Mouse (Mus musculus) forebrain, embryonic 13.5 days (tissue): ENCODE measurements at regions not wholly inside any gene's neighbourhood (a gene's known extent, or its start where the extent isn't known, plus 50 kb on each side); places are given as distances from the start of the nearest gene placed in this dataset.

Experiments
- ATAC-seq: fragments of 200-750 bp; cut with Nextera tagmentation; 2 replicates; pipeline ENCODE4 v1.8.0; 2017
- H3K27ac ChIP-seq: fragments of 300-500 bp; sonication (generic); 2 replicates; pipeline ENCODE4 v1.5.1; 2015; ENCODE audit warnings: inconsistent platforms, mild to moderate bottlenecking, moderate library complexity
- H3K27me3 ChIP-seq: fragments of 300-500 bp; sonication (generic); 2 replicates; pipeline ENCODE4 v1.6.1; 2015; ENCODE audit warnings: mild to moderate bottlenecking, inconsistent platforms
- H3K36me3 ChIP-seq: fragments of 300-500 bp; sonication (generic); 2 replicates; pipeline ENCODE4 v1.6.1; 2015; ENCODE audit warnings: mild to moderate bottlenecking, inconsistent platforms; ENCODE audit not compliant: poor library complexity, severe bottlenecking
- H3K4me1 ChIP-seq: fragments of 300-500 bp; sonication (generic); 2 replicates; pipeline ENCODE4 v1.6.1; 2015; ENCODE audit warnings: inconsistent platforms
- H3K4me2 ChIP-seq: fragments of 300-500 bp; sonication (generic); 2 replicates; pipeline ENCODE4 v1.6.1; 2015; ENCODE audit warnings: inconsistent platforms, mild to moderate bottlenecking, moderate library complexity
- H3K4me3 ChIP-seq: fragments of 300-500 bp; sonication (generic); 2 replicates; pipeline ENCODE4 v1.5.1; 2015; ENCODE audit warnings: mild to moderate bottlenecking, inconsistent platforms
- H3K9ac ChIP-seq: fragments of 300-500 bp; sonication (generic); 2 replicates; pipeline ENCODE4 v1.6.1; 2015; ENCODE audit warnings: mild to moderate bottlenecking, inconsistent platforms
- H3K9me3 ChIP-seq: fragments of 300-500 bp; sonication (generic); replicated peaks from 2 replicates; pipeline ENCODE4 v1.6.1; 2016; ENCODE audit warnings: inconsistent platforms
- WGBS: fragments of 180-500 bp; shearing (Covaris S2); methylation state at CpG from one replicate; pipeline ENCODE4 v1.1.7; 2015; 5-methylcytosine and 5-hydroxymethylcytosine counted together

DNA sequence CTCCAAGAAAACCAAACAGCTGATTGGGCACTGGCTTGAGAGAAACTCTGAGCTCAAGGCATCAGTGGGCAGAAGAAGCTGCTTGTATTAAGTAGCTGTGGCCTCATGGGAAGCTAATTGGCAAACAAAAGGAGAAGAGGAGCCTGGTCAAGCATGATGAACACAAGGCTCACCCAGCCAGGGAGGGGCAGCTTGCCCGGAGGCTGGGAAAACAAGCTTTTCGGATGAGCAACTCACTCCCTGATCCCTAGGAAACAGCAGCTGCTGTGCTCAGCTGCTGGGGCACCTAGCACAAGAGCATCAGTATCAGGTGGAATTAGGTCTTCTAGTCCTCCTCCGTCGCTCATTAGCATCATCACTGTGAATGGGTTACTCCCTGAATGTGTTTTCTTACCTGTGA is 405.6 kb upstream of the Kdm8 start:
- H3K4me1 ChIP-seq, result peaks cover 26% of the 10 kb centered on the region
- no peaks in the 10 kb centered on the region for H3K9me3 ChIP-seq
- 39% methylated on average over 4 of the region's 4 CpGs for WGBS
- no peak overlapping the region for H3K27ac ChIP-seq
- no peak overlapping the region for H3K9ac ChIP-seq
- H3K27me3 ChIP-seq, result no peaks in the 10 kb centered on the region
- H3K4me3 ChIP-seq, result no peak overlapping the region
- ATAC-seq, result no peak
- no peaks in the 10 kb centered on the region for H3K36me3 ChIP-seq
- H3K4me2 ChIP-seq, result no peak overlapping the region

DNA sequence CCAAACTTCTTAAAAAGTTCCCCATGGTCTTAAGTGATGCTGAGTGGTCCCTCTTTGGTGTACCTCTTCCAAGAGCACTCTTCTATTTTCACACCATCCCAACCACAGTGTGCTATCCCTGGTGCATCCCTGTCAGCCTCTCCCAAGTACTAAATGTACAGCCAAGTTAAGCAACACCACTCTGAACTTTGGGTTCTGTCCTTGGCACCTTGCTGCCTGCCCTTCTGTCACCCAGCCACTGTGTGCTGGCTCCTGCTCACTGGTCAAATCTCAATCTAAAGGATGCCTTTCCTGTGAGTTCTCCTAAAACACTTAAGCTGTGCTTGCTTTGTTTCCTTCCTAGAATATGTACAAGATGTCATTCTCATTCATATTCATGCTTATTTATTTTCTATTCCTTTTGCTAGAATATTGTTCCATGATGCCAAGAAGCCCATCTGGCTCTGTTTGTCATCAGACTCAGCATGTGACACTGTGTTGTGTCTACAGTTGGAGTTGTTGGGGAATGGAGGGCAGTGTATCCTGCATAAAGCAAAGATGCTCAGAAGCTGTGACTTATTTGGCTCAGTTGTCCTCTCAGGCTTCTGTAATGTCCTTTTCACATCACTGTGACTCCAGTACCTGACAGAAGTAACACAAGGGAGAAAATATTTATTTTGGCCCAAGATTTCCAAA is 388.4 kb upstream of the Kdm8 start:
- peak; percentile 79; the same call in 1 of the 2 replicates for ATAC-seq
- Histone ChIP-seq H3K27ac (no peak overlapping the region), H3K9me3 (no peaks in the 10 kb centered on the region), H3K9ac (no peak overlapping the region), H3K4me3 (no peak overlapping the region), H3K4me1 (no peaks in the 10 kb centered on the region), H3K36me3 (no peaks in the 10 kb centered on the region), H3K4me2 (no peak overlapping the region), H3K27me3 (no peaks in the 10 kb centered on the region)

DNA sequence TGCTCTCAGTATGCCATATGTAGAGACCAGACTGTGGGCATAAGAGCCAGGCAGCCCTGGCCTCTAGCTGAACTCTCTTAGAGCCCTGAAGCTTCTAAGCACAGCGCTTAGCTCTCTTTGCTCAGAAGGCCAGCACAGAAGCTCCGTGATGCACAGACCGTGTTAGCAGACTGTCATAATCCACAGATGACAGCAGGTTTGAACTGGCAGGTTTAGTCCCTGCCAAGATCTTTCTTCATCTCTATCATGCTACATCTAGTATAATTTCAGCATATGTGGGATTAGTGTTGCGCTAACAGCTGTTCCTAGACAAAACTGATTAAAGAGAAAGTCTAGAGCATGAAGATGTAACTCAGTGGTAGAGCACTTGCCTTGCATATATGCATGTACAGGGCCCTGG is 342.0 kb upstream of the Kdm8 start:
- WGBS, result 95% methylated on average over 4 of the region's 4 CpGs
- H3K27ac ChIP-seq, result no peak overlapping the region
- H3K9me3 ChIP-seq, result no peaks in the 10 kb centered on the region
- H3K27me3 ChIP-seq, result no peaks in the 10 kb centered on the region
- H3K4me3 ChIP-seq, result no peak overlapping the region
- H3K4me1 ChIP-seq, result no peaks in the 10 kb centered on the region
- no peak overlapping the region for H3K9ac ChIP-seq
- H3K4me2 ChIP-seq, result no peak overlapping the region
- no peak; the same call in 1 of the 2 replicates for ATAC-seq
- no peaks in the 10 kb centered on the region for H3K36me3 ChIP-seq

DNA sequence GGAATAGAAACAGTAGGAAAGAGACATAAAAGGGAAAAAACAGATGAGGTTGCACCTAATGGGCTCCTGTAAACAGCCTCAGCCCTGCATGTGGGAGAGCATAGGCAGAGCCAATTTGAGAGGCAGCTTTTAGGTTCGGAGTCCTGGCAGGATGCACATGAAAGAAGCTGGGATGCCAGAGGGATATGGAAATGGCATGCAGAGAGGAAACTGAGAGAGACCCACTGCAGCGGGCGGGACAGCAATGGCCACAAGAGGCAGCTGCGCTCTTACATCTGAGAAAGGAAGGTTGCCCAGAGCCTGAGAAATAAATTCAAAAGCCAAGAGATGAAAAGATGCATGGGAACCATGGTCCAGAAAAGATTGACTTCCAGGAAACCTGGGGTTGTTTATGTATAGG is 340.5 kb upstream of the Kdm8 start:
- Histone ChIP-seq H3K4me3 (no peak overlapping the region), H3K27ac (no peak overlapping the region), H3K27me3 (no peaks in the 10 kb centered on the region), H3K36me3 (no peaks in the 10 kb centered on the region), H3K9me3 (no peaks in the 10 kb centered on the region), H3K9ac (no peak overlapping the region), H3K4me2 (no peak overlapping the region), H3K4me1 (no peaks in the 10 kb centered on the region)
- 83% methylated on average over 4 of the region's 4 CpGs for WGBS
- no peak for ATAC-seq

DNA sequence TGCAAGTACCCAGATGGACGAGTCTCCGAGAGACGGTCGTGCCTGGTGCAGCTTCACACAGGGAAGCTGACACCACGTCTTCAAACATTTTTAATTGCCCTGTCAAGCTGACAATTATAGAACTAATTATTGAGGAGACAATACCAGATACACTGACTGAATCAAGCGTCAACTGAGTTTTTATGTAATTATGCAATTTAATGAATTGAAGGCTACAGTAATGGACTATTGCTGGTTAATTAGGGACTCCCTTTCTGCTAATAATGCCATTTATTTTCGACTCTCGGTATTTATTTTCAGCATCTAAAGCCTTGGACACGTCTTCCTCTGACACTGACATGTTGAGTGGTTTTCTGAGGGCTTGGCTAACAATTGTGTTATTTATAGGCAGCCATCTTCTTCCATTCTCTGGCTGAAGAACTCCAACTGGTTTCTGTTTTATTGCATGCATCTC is 331.6 kb upstream of the Kdm8 start:
- no peaks in the 10 kb centered on the region for H3K9me3 ChIP-seq
- no peak overlapping the region for H3K4me2 ChIP-seq
- ATAC-seq, result peak; percentile 88
- no peak overlapping the region for H3K4me3 ChIP-seq
- no peak overlapping the region for H3K9ac ChIP-seq
- WGBS, result 21% methylated on average over 9 of the region's 9 CpGs
- H3K4me1 ChIP-seq, result peaks cover 7% of the 10 kb centered on the region
- H3K36me3 ChIP-seq, result no peaks in the 10 kb centered on the region
- peaks cover 12% of the 10 kb centered on the region for H3K27me3 ChIP-seq
- H3K27ac ChIP-seq, result peak overlapping the region; percentile 44; the same call in 1 of the 2 replicates

DNA sequence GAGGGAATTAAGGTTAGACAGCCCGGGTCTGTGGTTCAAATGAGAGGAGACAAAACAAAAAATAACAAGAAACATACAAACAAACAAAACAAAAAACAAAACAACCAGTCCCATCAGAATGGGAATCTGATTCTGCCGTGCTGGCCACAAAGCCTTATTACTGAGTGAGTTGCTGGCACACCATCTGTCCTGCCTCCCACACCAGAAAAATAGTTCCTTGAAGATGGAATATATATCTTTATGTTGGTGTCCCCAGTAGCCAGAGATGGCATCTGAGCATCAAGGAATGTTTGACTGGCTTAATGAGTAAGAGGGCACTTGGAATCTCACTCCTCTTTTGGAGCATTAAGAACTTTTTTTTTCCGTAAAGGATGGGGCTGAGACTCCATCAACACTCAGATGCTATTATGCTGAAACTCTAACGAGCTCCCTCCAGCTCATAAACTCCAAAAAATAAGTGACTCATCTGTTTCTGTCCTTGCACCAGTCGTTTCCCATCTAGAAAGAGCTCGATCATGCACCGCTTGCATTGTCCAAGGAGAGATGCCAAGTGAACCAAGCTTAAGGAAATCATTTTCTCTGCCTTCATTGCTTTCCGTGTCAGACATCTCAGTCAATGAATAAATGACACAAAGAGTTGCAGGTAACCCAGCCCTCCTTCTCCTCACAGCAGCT is 329.0 kb upstream of the Kdm8 start:
- Histone ChIP-seq H3K4me2 (no peak overlapping the region), H3K9me3 (no peaks in the 10 kb centered on the region), H3K4me3 (no peak overlapping the region), H3K36me3 (no peaks in the 10 kb centered on the region), H3K27ac (no peak overlapping the region), H3K4me1 (peaks cover 7% of the 10 kb centered on the region), H3K9ac (no peak overlapping the region), H3K27me3 (peaks cover 12% of the 10 kb centered on the region)
- no peak for ATAC-seq
- 62% methylated on average over 8 of the region's 8 CpGs for WGBS

DNA sequence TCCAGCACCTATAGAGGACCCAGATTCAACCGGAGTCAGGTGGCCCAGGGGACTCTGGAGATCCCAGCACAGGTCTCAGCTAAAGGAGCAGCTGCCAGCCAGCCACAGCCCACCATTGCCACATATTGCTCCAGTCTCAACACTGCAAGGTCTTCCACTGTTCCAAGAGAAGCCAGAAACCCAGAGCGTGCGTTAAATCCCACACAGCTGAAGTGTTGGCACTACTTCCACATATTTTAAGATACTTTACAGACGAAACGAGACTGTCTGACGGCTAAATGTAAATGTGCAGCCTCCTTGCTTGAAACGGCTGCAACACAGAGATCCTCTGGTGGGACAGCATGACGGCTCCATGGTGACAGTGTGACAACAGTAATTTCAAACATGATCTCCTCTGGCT is 327.3 kb upstream of the Kdm8 start:
- H3K4me3 ChIP-seq, result no peak overlapping the region
- ATAC-seq, result no peak; the same call in 1 of the 2 replicates
- no peaks in the 10 kb centered on the region for H3K9me3 ChIP-seq
- peaks cover 6% of the 10 kb centered on the region for H3K4me1 ChIP-seq
- no peak overlapping the region for H3K9ac ChIP-seq
- H3K4me2 ChIP-seq, result no peak overlapping the region
- 77% methylated on average over 8 of the region's 8 CpGs for WGBS
- peaks cover 12% of the 10 kb centered on the region for H3K27me3 ChIP-seq
- H3K36me3 ChIP-seq, result no peaks in the 10 kb centered on the region
- H3K27ac ChIP-seq, result no peak overlapping the region

DNA sequence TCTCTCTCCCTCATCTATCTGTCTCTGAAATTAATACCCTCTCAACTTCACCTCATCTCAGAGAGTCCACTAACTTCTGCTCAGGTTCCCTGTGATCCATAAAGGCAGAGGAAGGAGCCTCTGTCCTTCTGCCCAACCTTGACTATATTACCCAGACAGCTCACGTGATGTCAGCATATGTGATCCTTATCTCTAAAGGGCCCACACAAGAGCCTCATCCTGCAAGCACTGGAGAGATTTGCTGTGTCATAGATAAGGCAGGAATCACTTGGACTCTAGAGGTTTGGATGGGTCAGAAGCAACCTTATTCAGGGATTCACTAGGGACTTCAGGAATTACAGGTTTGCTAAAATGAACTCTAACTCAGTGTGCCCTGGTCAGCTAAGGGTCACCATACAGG is 315.3 kb upstream of the Kdm8 start:
- no peaks in the 10 kb centered on the region for H3K27me3 ChIP-seq
- no peaks in the 10 kb centered on the region for H3K4me1 ChIP-seq
- H3K9ac ChIP-seq, result no peak overlapping the region
- no peak for ATAC-seq
- H3K4me2 ChIP-seq, result no peak overlapping the region
- no peak overlapping the region for H3K27ac ChIP-seq
- no peak overlapping the region for H3K4me3 ChIP-seq
- WGBS, result 87% methylated on average over 1 of the region's 1 CpGs
- no peaks in the 10 kb centered on the region for H3K36me3 ChIP-seq
- H3K9me3 ChIP-seq, result no peaks in the 10 kb centered on the region

DNA sequence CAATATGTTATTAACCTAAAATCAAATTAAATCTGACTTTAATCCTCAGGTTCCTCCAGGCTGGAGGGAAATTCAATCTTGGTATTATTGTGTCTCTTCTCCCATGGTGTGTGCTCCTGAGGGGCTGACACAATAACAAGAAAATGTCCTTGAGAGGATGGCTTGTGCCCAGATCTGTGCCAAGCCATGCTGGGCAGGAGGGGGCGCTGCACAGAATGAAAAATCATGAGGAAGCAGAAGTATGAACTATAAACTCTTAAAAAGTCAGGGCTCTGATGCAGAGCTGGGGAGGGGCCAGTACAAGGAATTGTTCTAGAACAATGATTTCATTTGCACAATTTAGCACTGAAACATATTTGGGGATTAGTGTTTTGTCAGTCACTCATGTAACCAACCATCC is 312.5 kb upstream of the Kdm8 start:
- H3K27ac ChIP-seq, result no peak overlapping the region
- WGBS, result 68% methylated on average over 1 of the region's 1 CpGs
- no peaks in the 10 kb centered on the region for H3K27me3 ChIP-seq
- no peak overlapping the region for H3K9ac ChIP-seq
- H3K4me2 ChIP-seq, result no peak overlapping the region
- no peaks in the 10 kb centered on the region for H3K36me3 ChIP-seq
- no peak overlapping the region for H3K4me3 ChIP-seq
- ATAC-seq, result no peak
- H3K9me3 ChIP-seq, result no peaks in the 10 kb centered on the region
- H3K4me1 ChIP-seq, result no peaks in the 10 kb centered on the region

DNA sequence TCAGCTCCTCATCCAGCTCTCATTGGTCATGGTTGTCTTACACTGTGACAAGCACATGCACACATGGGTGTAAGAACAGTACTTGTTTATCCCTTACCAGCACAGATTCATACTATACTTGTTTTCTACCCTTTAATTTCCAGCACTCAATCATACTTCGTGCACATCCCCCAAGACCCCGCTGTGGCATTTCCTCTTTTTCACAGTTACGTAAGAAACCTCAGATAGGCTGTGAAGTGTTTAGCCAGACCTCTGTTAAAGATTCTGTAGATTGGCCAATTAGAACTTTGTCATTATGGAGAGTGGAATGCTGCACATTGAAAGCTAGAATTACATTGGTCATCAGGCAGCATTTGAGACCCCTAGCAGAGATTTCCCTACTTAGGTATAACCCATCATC is 305.9 kb upstream of the Kdm8 start:
- Histone ChIP-seq H3K27me3 (no peaks in the 10 kb centered on the region), H3K27ac (no peak overlapping the region), H3K4me3 (no peak overlapping the region), H3K4me1 (no peaks in the 10 kb centered on the region), H3K9me3 (no peaks in the 10 kb centered on the region), H3K4me2 (no peak overlapping the region), H3K36me3 (no peaks in the 10 kb centered on the region), H3K9ac (no peak overlapping the region)
- no peak for ATAC-seq
- 88% methylated on average over 3 of the region's 3 CpGs for WGBS

DNA sequence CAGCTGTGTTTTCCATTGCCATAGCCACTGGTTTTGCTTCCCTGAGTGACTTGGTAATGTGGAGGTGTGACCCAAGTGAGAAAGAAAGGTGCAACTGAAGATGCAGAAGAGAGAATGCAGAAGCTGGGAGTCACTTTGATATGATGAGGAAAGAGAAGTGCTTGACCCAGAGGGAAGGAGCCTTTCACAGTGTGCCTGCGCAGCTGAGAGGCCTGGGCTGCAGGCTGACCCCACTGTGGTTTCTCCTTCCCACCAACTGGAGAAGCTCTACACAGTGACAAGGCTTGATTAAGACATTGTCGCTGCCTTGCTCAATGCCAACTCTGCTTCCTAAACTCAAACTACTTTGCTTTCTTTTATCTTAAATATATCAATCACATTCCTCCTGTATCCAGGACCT is 305.3 kb upstream of the Kdm8 start:
- Histone ChIP-seq H3K4me3 (no peak overlapping the region), H3K9me3 (no peaks in the 10 kb centered on the region), H3K4me1 (no peaks in the 10 kb centered on the region), H3K4me2 (no peak overlapping the region), H3K9ac (no peak overlapping the region), H3K27me3 (no peaks in the 10 kb centered on the region), H3K36me3 (no peaks in the 10 kb centered on the region), H3K27ac (no peak overlapping the region)
- WGBS, result 90% methylated on average over 2 of the region's 2 CpGs
- no peak for ATAC-seq

DNA sequence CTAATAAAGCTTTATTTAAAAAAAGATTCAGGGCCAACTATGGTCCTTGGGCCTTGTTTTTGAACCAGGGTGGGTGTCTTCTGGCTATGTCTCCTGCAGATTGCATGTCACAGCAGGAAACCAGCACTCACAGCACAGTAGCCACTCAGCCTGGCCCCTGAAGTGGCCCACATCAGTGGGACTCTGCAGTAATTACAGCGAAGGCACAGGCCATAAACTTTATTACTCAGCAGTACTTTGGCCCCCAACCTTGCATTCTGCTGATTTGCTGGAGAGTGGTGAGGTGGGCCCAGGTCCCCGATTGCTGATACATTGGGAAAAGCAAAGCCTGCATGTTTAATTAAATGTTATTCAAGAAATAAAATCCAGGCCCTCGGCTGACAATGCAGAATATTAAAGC is 303.6 kb upstream of the Kdm8 start:
- H3K9me3 ChIP-seq, result no peaks in the 10 kb centered on the region
- no peak for ATAC-seq
- H3K4me2 ChIP-seq, result no peak overlapping the region
- no peaks in the 10 kb centered on the region for H3K27me3 ChIP-seq
- no peaks in the 10 kb centered on the region for H3K36me3 ChIP-seq
- no peak overlapping the region for H3K27ac ChIP-seq
- H3K9ac ChIP-seq, result no peak overlapping the region
- 74% methylated on average over 3 of the region's 3 CpGs for WGBS
- H3K4me1 ChIP-seq, result no peaks in the 10 kb centered on the region
- no peak overlapping the region for H3K4me3 ChIP-seq

DNA sequence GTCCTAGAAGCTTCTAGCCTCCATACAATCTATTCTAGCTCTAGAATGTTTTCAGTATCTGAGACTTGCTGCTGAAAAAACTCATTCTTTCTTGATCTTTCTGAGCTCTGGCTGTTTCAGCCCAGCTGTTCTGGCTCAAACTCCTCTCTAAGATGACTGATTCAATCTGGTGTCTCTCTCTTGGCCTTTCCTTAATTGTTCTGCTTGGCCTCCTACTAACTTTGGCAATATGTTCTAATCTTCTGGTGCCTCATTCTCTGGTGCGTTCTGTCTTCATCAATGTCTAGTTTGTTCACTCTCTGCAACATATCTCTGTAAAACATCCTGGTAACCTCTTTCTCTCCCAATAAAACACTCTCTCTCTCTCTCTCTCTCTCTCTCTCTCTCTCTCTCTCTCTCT is 302.6 kb upstream of the Kdm8 start:
- 87% methylated on average over 1 of the region's 1 CpGs for WGBS
- no peak overlapping the region for H3K4me3 ChIP-seq
- H3K36me3 ChIP-seq, result no peaks in the 10 kb centered on the region
- no peaks in the 10 kb centered on the region for H3K4me1 ChIP-seq
- no peaks in the 10 kb centered on the region for H3K9me3 ChIP-seq
- H3K4me2 ChIP-seq, result no peak overlapping the region
- no peak overlapping the region for H3K9ac ChIP-seq
- no peak for ATAC-seq
- no peaks in the 10 kb centered on the region for H3K27me3 ChIP-seq
- H3K27ac ChIP-seq, result no peak overlapping the region
